In genomic region chr9:15120209-15120608, GRCm38 (mm10) we compare ENCODE assay signal across 23 mouse cellular contexts. TPM values are rescaled to one million over a fixed set of nuclear protein-coding genes. Genes with fewer than 3 reads are reported as not detected.
DNase-seq lines count a peak whose midpoint lies in the region; ATAC-seq and TF ChIP-seq lines count a peak whose summit lies in the region.
"Had no signal": no experiment of that assay in that cellular context is flagged by ENCODE, and none has a peak within 500 bp of the region (broad histone marks: within the 10 kb centered on the region; RNA-seq: fewer than 3 reads in every experiment).

No protein-coding gene starts in this region.

- no peak overlapping the region for H3K9ac ChIP-seq in liver, embryonic 11.5 days (ENCODE audit: low read depth, low read length)
- no peak overlapping the region for H3K9ac ChIP-seq in liver, postnatal 0 days (replicated peaks)
- no peak overlapping the region for H3K9ac ChIP-seq in kidney, embryonic 16.5 days (replicated peaks; ENCODE audit: low read length)
- H3K9ac ChIP-seq: hindbrain, embryonic 15.5 days; liver, embryonic 13.5 days had no signal

- ATAC-seq in CD4-positive, CD25-positive, alpha-beta regulatory T cell, adult 4 months, result no peak
- 0 out of 2 replicates have a peak, but pooled peaks have one; percentile 15 for ATAC-seq in liver, embryonic 11.5 days (replicated peaks; ENCODE audit: low FRiP score)
- ATAC-seq in liver, postnatal 0 days, result no peak
- ATAC-seq in kidney, embryonic 16.5 days (ENCODE audit: low FRiP score, low TSS enrichment), result no peak
- ATAC-seq: activated CD4-positive, CD25-positive, alpha-beta regulatory T cell, adult 4 months; forebrain, embryonic 14.5 days had no signal

- DNase-seq in CD4-positive, CD25-positive, alpha-beta regulatory T cell, adult 2 months (ENCODE audit: low read depth, low spot score), result peak; percentile 25
- no peak for DNase-seq in liver, embryonic 11.5 days (ENCODE audit: low spot score)
- DNase-seq in liver, postnatal 0 days, result no peak
- peak; percentile 22 for DNase-seq in R1 (ENCODE audit: low read depth, low spot score)
- DNase-seq in retina, postnatal 1 day, result peak; percentile 13
- DNase-seq in cerebellum, adult 9-11 months, result no peak
- DNase-seq: cerebellum, adult 8-10 months; gastrocnemius, postnatal 36 days; heart, postnatal 10 days; kidney, adult 18-20 months; kidney, postnatal 4 days; layer of hippocampus, postnatal 36 days; liver, embryonic 13.5 days had no signal

- no peaks in the 10 kb centered on the region for H3K9me3 ChIP-seq in liver, embryonic 11.5 days (ENCODE audit: control insufficient read depth, low read length)
- H3K9me3 ChIP-seq in liver, postnatal 0 days (ENCODE audit: low read length), result no peaks in the 10 kb centered on the region
- H3K9me3 ChIP-seq in kidney, embryonic 16.5 days (ENCODE audit: low read length), result no peaks in the 10 kb centered on the region
- H3K9me3 ChIP-seq: heart, embryonic 10.5 days; hindbrain, embryonic 15.5 days; liver, embryonic 13.5 days; megakaryocyte, embryonic 14.5 days had no signal

- H3K27ac ChIP-seq in liver, embryonic 11.5 days (ENCODE audit: low read depth, low read length), result no peak overlapping the region
- no peak overlapping the region for H3K27ac ChIP-seq in liver, postnatal 0 days (ENCODE audit: low read depth)
- no peak overlapping the region for H3K27ac ChIP-seq in kidney, embryonic 16.5 days (ENCODE audit: low read length)
- H3K27ac ChIP-seq: heart, embryonic 10.5 days; hindbrain, embryonic 15.5 days; liver, embryonic 13.5 days had no signal

- H3K4me2 ChIP-seq in liver, embryonic 11.5 days, result no peak overlapping the region
- H3K4me2 ChIP-seq in liver, postnatal 0 days (ENCODE audit: low read depth, low read length), result no peak overlapping the region
- H3K4me2 ChIP-seq in kidney, embryonic 16.5 days (replicated peaks; ENCODE audit: low read depth, low read length), result no peak overlapping the region
- H3K4me2 ChIP-seq: hindbrain, embryonic 15.5 days; liver, embryonic 13.5 days had no signal

- H3K4me3 ChIP-seq in liver, embryonic 11.5 days (ENCODE audit: low read depth, low read length), result no peak overlapping the region
- no peak overlapping the region for H3K4me3 ChIP-seq in liver, postnatal 0 days (ENCODE audit: low read depth, low read length)
- no peak overlapping the region for H3K4me3 ChIP-seq in kidney, embryonic 16.5 days (ENCODE audit: low read length)
- H3K4me3 ChIP-seq: erythroblast, embryonic 14.5 days; heart, embryonic 10.5 days; hindbrain, embryonic 15.5 days; liver, embryonic 13.5 days; megakaryocyte, embryonic 14.5 days had no signal

- TF ChIP-seq CTCF in liver, postnatal 0 days (IDR thresholded peaks at IDR 0.05; ENCODE audit: low read depth), result no peak

- no peaks in the 10 kb centered on the region for H3K27me3 ChIP-seq in liver, embryonic 11.5 days (replicated peaks; ENCODE audit: control insufficient read depth, insufficient read depth, low read length)
- H3K27me3 ChIP-seq in liver, postnatal 0 days (ENCODE audit: insufficient read depth, low read length), result no peaks in the 10 kb centered on the region
- H3K27me3 ChIP-seq in kidney, embryonic 16.5 days (ENCODE audit: insufficient read depth, low read length), result no peaks in the 10 kb centered on the region
- H3K27me3 ChIP-seq: hindbrain, embryonic 15.5 days; liver, embryonic 13.5 days had no signal

- H3K36me3 ChIP-seq in liver, embryonic 11.5 days (ENCODE audit: control insufficient read depth, insufficient read depth, low read length), result no peaks in the 10 kb centered on the region
- H3K36me3 ChIP-seq in liver, postnatal 0 days (replicated peaks; ENCODE audit: insufficient read depth, low read length), result no peaks in the 10 kb centered on the region
- H3K36me3 ChIP-seq in kidney, embryonic 16.5 days (ENCODE audit: insufficient read depth, low read length), result no peaks in the 10 kb centered on the region
- H3K36me3 ChIP-seq: heart, embryonic 10.5 days; hindbrain, embryonic 15.5 days; liver, embryonic 13.5 days had no signal

- no peak for TF ChIP-seq EP300 in liver, postnatal 0 days (IDR thresholded peaks at IDR 0.05; ENCODE audit: low read depth)

- H3K4me1 ChIP-seq in liver, embryonic 11.5 days (replicated peaks; ENCODE audit: control insufficient read depth, insufficient read depth, low read length), result no peaks in the 10 kb centered on the region
- no peaks in the 10 kb centered on the region for H3K4me1 ChIP-seq in liver, postnatal 0 days (ENCODE audit: insufficient read depth)
- H3K4me1 ChIP-seq in kidney, embryonic 16.5 days (ENCODE audit: insufficient read depth, low read length), result no peaks in the 10 kb centered on the region
- H3K4me1 ChIP-seq: heart, embryonic 10.5 days; hindbrain, embryonic 15.5 days had no signal

- 43% methylated on average over 5 of the region's 5 CpGs for WGBS in liver, embryonic 11.5 days
- WGBS in liver, postnatal 0 days (ENCODE audit: insufficient replicate concordance), result 39% methylated on average over 5 of the region's 5 CpGs
- 49% methylated on average over 5 of the region's 5 CpGs for WGBS in kidney, embryonic 16.5 days

RNA-seq across cellular contexts. Expression of gene Hephl1, which starts 8.3 kb away (rescaled TPM):
- not detected for polyA plus RNA-seq in CD4-positive, CD25-positive, alpha-beta regulatory T cell, adult 4 months (2017; shearing (Covaris generic))
- polyA plus RNA-seq in liver, embryonic 11.5 days (2014; fragmentation: Nextera tagmentation; extraction: Ambion mirVana), result not detected in 2 replicates
- 0.02 TPM in 1 of 2 replicates, not detected in the other for polyA plus RNA-seq in liver, postnatal 0 days (2015; fragmentation: Nextera tagmentation; extraction: Ambion mirVana)
- not detected in 2 replicates for polyA plus RNA-seq in kidney, embryonic 16.5 days (2015; fragmentation: Nextera tagmentation; extraction: Ambion mirVana)
- polyA plus RNA-seq: activated CD4-positive, CD25-positive, alpha-beta regulatory T cell, adult 4 months; cortical plate, adult 2 months; erythroblast, embryonic 14.5 days; forebrain, embryonic 14.5 days; heart, embryonic 10.5 days; hindbrain, embryonic 15.5 days; liver, embryonic 13.5 days; lung, embryonic 16.5 days had no signal

Comparison
In these comparisons a context has a peak if more than half of its experiments do, and no peak if none do; other contexts are left out.
1. DNase-seq: peak in CD4-positive, CD25-positive, alpha-beta regulatory T cell, adult 2 months (single experiment), R1 (single experiment) and retina, postnatal 1 day (single experiment); none in liver, embryonic 11.5 days (single experiment), liver, postnatal 0 days (single experiment) and cerebellum, adult 9-11 months (single experiment).